Mouse (Mus musculus): ENCODE data around the gene Mrpl28. TPM values are rescaled to one million over a fixed set of nuclear protein-coding genes. Genes with fewer than 3 reads are reported as not detected.
"Not testable (repeated sequence)": the region's sequence is repeated elsewhere in the genome, so short reads cannot be mapped to it uniquely, and the experiment has no call there.

The Mrpl28 gene
- polyA plus RNA-seq, 1 experiment from 2014 or later = 221 TPM

DNA sequence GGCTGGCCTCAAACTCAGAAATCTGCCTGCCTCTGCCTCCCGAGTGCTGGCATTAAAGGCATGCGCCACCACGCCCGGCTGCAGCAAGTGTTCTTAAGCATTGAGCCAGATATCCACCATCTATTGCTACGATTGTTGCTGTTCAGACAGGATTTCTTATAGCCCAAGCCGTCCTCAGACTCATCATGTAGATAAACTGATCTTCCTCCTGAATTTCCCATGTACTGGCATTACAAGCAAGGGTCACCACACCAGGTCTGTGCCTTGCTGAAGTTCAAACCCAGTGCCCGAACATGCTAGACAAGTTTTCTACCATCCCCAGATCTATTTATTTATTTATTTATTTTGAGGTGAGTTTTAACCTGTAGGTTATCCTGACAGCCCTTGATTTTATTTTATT, 24.8 kb upstream of the Mrpl28 start:
- ATAC-seq (replicated peaks; ENCODE audit: extremely low read depth, insufficient read depth, low FRiP score) = no peak
- no peak overlapping the region for H3K27ac ChIP-seq (ENCODE audit: low read length)
- H3K4me2 ChIP-seq (ENCODE audit: low read depth, low read length) = no peak overlapping the region
- no peak overlapping the region for H3K9ac ChIP-seq (ENCODE audit: low read length)
- H3K27me3 ChIP-seq (ENCODE audit: control insufficient read depth, insufficient read depth, low read length) = no peaks in the 10 kb centered on the region
- H3K36me3 ChIP-seq (ENCODE audit: control insufficient read depth, insufficient read depth) = no peaks in the 10 kb centered on the region
- WGBS = 83% methylated on average over 7 of the region's 7 CpGs
- H3K4me3 ChIP-seq (ENCODE audit: low read length) = no peak overlapping the region
- no peaks in the 10 kb centered on the region for H3K9me3 ChIP-seq (replicated peaks; ENCODE audit: control insufficient read depth, low read length)
- peaks cover 6% of the 10 kb centered on the region for H3K4me1 ChIP-seq (ENCODE audit: control insufficient read depth, insufficient read depth, low read length)

DNA sequence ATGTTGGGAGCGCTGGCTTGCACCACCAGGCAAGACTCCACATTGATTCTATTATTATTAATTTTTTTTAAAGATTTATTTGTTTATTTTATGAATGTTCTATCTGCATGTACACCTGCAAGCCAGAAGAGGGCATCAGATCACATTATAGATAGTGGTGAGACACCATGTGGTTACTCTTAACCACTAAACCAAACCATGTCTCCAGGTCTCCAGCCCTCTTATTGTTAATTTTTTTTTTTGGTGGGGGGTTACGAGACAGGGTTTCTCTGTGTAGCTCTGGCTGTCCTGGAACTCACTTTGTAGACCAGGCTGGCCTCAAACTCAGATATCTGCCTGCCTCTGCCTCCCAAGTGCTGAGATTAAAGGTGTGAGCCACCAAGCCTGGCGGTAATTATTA, 24.0 kb upstream of the Mrpl28 start:
- not testable (repeated sequence) for ATAC-seq (replicated peaks; ENCODE audit: extremely low read depth, insufficient read depth, low FRiP score); H3K4me1 ChIP-seq (ENCODE audit: control insufficient read depth, insufficient read depth, low read length)
- WGBS = 70% methylated on average over 3 of the region's 3 CpGs

DNA sequence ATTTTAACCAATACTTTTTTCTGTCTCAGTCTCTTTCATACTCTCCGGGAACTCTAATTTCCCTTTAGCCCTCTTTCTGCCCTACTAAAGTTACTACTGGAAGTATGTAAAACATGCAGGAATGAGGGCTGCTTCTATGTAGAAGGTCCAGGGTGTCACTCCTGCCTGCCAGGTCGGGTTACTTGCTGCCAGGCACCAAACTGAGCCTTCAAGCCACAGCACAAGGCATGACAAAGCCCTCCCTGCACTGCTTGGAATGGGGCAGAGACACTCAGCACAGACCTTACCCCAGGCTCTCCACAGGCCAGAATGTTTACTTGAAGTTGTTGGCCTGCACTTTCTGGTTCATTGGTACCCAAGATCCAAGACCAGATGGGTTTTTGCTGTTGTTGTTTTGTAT, 23.1 kb upstream of the Mrpl28 start:
- Histone ChIP-seq H3K4me1 (ENCODE audit: control insufficient read depth, insufficient read depth, low read length) (peaks cover 4% of the 10 kb centered on the region), H3K27me3 (ENCODE audit: control insufficient read depth, insufficient read depth, low read length) (no peaks in the 10 kb centered on the region), H3K36me3 (ENCODE audit: control insufficient read depth, insufficient read depth) (no peaks in the 10 kb centered on the region), H3K9me3 (replicated peaks; ENCODE audit: control insufficient read depth, low read length) (no peaks in the 10 kb centered on the region), H3K9ac (ENCODE audit: low read length) (no peak overlapping the region), H3K4me3 (ENCODE audit: low read length) (no peak overlapping the region), H3K4me2 (ENCODE audit: low read depth, low read length) (no peak overlapping the region), H3K27ac (ENCODE audit: low read length) (no peak overlapping the region)
- ATAC-seq (replicated peaks; ENCODE audit: extremely low read depth, insufficient read depth, low FRiP score) = no peak
- WGBS = 44% methylated on average over 2 of the region's 2 CpGs

More for the DNA sequence above, 24.0 kb upstream of the Mrpl28 start:
- H3K9ac ChIP-seq (ENCODE audit: low read length); H3K9me3 ChIP-seq (replicated peaks; ENCODE audit: control insufficient read depth, low read length); H3K27ac ChIP-seq (ENCODE audit: low read length); H3K27me3 ChIP-seq (ENCODE audit: control insufficient read depth, insufficient read depth, low read length); H3K4me3 ChIP-seq (ENCODE audit: low read length); H3K36me3 ChIP-seq (ENCODE audit: control insufficient read depth, insufficient read depth); H3K4me2 ChIP-seq (ENCODE audit: low read depth, low read length): not testable (repeated sequence)

DNA sequence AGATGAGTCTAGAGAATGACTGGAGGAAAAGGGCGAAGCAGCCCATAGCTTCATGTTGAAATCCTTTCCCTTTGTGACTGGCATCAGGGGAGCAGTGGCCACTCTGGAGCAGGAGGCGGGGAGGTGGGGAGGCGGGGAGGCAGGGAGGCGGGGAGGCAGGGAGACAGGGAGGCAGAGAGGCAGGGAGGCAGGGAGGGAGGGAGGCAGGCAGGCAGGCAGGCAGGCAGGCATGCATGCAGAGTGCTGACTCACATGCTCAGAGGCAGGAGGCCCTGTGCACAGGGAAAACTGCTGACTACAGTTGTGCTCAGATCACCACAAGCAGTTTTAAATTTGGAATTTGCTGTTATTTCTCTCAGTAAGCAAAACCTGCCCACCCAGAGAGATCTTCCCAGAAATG, 21.8 kb upstream of the Mrpl28 start:
- no peaks in the 10 kb centered on the region for H3K36me3 ChIP-seq (ENCODE audit: control insufficient read depth, insufficient read depth)
- H3K9me3 ChIP-seq (replicated peaks; ENCODE audit: control insufficient read depth, low read length) = no peaks in the 10 kb centered on the region
- no peak overlapping the region for H3K4me2 ChIP-seq (ENCODE audit: low read depth, low read length)
- H3K27me3 ChIP-seq (ENCODE audit: control insufficient read depth, insufficient read depth, low read length) = no peaks in the 10 kb centered on the region
- no peak for ATAC-seq (replicated peaks; ENCODE audit: extremely low read depth, insufficient read depth, low FRiP score)
- no peak overlapping the region for H3K9ac ChIP-seq (ENCODE audit: low read length)
- no peak overlapping the region for H3K4me3 ChIP-seq (ENCODE audit: low read length)
- 70% methylated on average over 3 of the region's 4 CpGs for WGBS
- no peak overlapping the region for H3K27ac ChIP-seq (ENCODE audit: low read length)
- H3K4me1 ChIP-seq (ENCODE audit: control insufficient read depth, insufficient read depth, low read length) = no peaks in the 10 kb centered on the region

DNA sequence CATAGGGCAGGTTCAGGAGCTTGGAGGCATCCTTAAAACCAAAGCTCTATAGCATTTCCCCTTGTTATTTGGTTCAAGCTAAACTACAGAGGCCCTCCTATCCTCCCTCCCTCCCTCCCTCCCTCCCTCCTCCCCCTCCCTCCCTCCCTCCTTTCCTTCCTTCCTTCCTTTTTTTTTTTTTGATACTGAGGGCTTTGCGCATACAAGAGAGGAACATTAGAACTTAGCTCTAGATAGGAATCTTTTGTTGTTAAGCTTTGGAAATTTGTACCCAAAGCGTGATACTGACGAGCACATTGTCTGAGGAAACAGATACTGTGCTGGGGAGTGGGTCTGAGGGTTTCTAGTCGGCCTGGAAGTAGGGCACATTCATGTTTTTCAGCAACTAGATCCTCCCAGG, 17.7 kb upstream of the Mrpl28 start:
- WGBS = 43% methylated on average over 4 of the region's 4 CpGs
- ATAC-seq (replicated peaks; ENCODE audit: extremely low read depth, insufficient read depth, low FRiP score) = no peak
- peaks cover 5% of the 10 kb centered on the region for H3K27me3 ChIP-seq (ENCODE audit: control insufficient read depth, insufficient read depth, low read length)
- H3K9ac ChIP-seq (ENCODE audit: low read length) = no peak overlapping the region
- H3K36me3 ChIP-seq (ENCODE audit: control insufficient read depth, insufficient read depth) = no peaks in the 10 kb centered on the region
- H3K4me3 ChIP-seq (ENCODE audit: low read length) = no peak overlapping the region
- no peak overlapping the region for H3K27ac ChIP-seq (ENCODE audit: low read length)
- H3K4me2 ChIP-seq (ENCODE audit: low read depth, low read length) = no peak overlapping the region
- no peaks in the 10 kb centered on the region for H3K4me1 ChIP-seq (ENCODE audit: control insufficient read depth, insufficient read depth, low read length)
- no peaks in the 10 kb centered on the region for H3K9me3 ChIP-seq (replicated peaks; ENCODE audit: control insufficient read depth, low read length)

DNA sequence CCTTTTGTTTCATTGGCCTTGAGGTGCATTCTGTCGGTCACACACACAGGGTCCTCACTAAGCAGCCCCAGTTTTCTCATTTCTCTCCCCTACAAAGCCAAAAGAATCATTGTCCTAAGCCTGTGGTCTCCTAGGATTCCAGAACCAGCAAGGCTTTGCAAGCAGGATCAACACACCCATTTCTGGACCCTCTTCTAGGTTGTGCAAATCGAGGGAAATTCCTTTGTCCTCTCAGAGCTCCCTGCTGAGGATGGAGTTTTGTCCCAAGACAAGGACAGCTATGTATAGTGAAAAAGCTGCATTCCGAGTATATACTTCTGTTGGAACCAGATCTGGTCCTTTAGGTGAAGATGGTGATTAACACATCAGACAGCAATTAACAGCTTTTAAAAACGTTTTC, 13.1 kb upstream of the Mrpl28 start:
- H3K27ac ChIP-seq (ENCODE audit: low read length) = no peak overlapping the region
- no peak overlapping the region for H3K4me2 ChIP-seq (ENCODE audit: low read depth, low read length)
- no peaks in the 10 kb centered on the region for H3K36me3 ChIP-seq (ENCODE audit: control insufficient read depth, insufficient read depth)
- H3K9me3 ChIP-seq (replicated peaks; ENCODE audit: control insufficient read depth, low read length) = no peaks in the 10 kb centered on the region
- no peak overlapping the region for H3K9ac ChIP-seq (ENCODE audit: low read length)
- H3K4me3 ChIP-seq (ENCODE audit: low read length) = no peak overlapping the region
- ATAC-seq (replicated peaks; ENCODE audit: extremely low read depth, insufficient read depth, low FRiP score) = no peak
- peaks cover 7% of the 10 kb centered on the region; the same call in 1 of the 2 replicates for H3K4me1 ChIP-seq (ENCODE audit: control insufficient read depth, insufficient read depth, low read length)
- peaks cover 43% of the 10 kb centered on the region for H3K27me3 ChIP-seq (ENCODE audit: control insufficient read depth, insufficient read depth, low read length)
- 38% methylated on average over 4 of the region's 4 CpGs for WGBS

DNA sequence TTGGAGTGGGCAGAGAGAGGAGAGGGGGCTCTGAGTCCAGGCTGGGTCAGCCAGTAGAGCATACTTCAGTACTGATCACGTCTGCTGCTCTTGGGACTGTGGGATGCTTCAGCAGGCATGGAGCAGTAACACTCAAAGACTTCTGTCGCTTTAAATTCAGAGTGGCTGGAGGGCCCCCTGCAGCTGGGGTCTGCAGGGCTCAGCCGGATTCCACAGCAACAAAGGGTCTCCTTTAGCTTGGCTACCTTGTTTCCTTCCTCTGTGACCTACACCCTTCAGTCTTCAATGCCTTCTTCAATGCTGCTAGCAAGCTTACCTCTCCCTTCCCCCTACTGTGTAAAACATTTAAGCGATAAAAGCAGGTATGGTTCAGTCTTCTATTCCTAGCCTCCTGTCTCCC, 12.3 kb upstream of the Mrpl28 start:
- Histone ChIP-seq H3K4me1 (ENCODE audit: control insufficient read depth, insufficient read depth, low read length) (peaks cover 7% of the 10 kb centered on the region; the same call in 1 of the 2 replicates), H3K27me3 (ENCODE audit: control insufficient read depth, insufficient read depth, low read length) (peaks cover 51% of the 10 kb centered on the region), H3K4me2 (ENCODE audit: low read depth, low read length) (no peak overlapping the region), H3K36me3 (ENCODE audit: control insufficient read depth, insufficient read depth) (no peaks in the 10 kb centered on the region), H3K27ac (ENCODE audit: low read length) (no peak overlapping the region), H3K9ac (ENCODE audit: low read length) (no peak overlapping the region), H3K4me3 (ENCODE audit: low read length) (no peak overlapping the region), H3K9me3 (replicated peaks; ENCODE audit: control insufficient read depth, low read length) (no peaks in the 10 kb centered on the region)
- 6% methylated on average over 4 of the region's 4 CpGs for WGBS
- no peak for ATAC-seq (replicated peaks; ENCODE audit: extremely low read depth, insufficient read depth, low FRiP score)

DNA sequence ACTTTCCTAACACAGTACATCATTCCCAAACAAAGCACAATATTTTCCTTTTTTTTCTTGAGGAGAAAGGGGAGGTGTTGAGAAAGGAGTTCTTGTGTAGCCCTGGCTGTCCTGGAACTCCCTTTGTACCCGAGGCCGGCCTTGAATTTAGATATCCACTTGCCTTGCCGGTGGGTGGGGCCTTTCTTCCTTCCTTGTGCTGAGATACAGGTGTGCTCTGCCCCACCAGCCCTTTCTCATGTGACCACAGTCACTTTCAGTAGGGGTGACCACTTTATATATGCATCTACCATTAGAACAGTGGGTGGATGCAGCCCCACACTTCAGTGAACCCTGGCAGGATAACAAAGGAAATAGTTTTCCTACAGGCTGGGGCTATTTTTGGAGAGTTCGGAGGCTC, 11.6 kb upstream of the Mrpl28 start:
- no peak overlapping the region for H3K9ac ChIP-seq (ENCODE audit: low read length)
- H3K36me3 ChIP-seq (ENCODE audit: control insufficient read depth, insufficient read depth) = no peaks in the 10 kb centered on the region
- WGBS = 27% methylated on average over 4 of the region's 4 CpGs
- no peaks in the 10 kb centered on the region for H3K9me3 ChIP-seq (replicated peaks; ENCODE audit: control insufficient read depth, low read length)
- H3K27ac ChIP-seq (ENCODE audit: low read length) = no peak overlapping the region
- ATAC-seq (replicated peaks; ENCODE audit: extremely low read depth, insufficient read depth, low FRiP score) = no peak
- no peak overlapping the region for H3K4me2 ChIP-seq (ENCODE audit: low read depth, low read length)
- no peak overlapping the region for H3K4me3 ChIP-seq (ENCODE audit: low read length)
- peaks cover 7% of the 10 kb centered on the region; the same call in 1 of the 2 replicates for H3K4me1 ChIP-seq (ENCODE audit: control insufficient read depth, insufficient read depth, low read length)
- H3K27me3 ChIP-seq (ENCODE audit: control insufficient read depth, insufficient read depth, low read length) = peaks cover 58% of the 10 kb centered on the region

DNA sequence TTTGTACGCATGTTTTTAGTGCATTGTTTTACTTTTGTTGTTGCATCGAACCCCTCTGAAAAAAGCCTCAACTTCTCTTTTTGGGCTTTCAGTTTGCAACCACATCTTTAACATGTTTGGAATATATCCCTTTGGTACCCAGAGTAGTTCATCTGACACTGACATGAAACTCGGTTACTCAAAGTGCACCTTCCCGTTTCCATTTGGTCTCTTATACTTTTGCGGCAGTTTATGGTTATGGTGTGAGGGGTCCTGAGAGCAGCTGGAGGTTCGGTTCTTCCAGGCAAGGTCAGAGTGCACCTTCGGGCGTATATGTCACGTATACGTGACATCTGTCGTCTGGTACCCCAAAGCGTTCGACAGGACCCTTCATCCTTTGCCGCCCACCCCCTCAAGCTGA, 10.5 kb upstream of the Mrpl28 start:
- Histone ChIP-seq H3K4me2 (ENCODE audit: low read depth, low read length) (peak overlapping the region; percentile 86), H3K36me3 (ENCODE audit: control insufficient read depth, insufficient read depth) (no peaks in the 10 kb centered on the region), H3K27ac (ENCODE audit: low read length) (no peak overlapping the region), H3K4me1 (ENCODE audit: control insufficient read depth, insufficient read depth, low read length) (peaks cover 7% of the 10 kb centered on the region; the same call in 1 of the 2 replicates), H3K9me3 (replicated peaks; ENCODE audit: control insufficient read depth, low read length) (no peaks in the 10 kb centered on the region), H3K27me3 (ENCODE audit: control insufficient read depth, insufficient read depth, low read length) (peaks cover 68% of the 10 kb centered on the region), H3K4me3 (ENCODE audit: low read length) (peak overlapping the region; percentile 72), H3K9ac (ENCODE audit: low read length) (peak overlapping the region; percentile 75)
- ATAC-seq (replicated peaks; ENCODE audit: extremely low read depth, insufficient read depth, low FRiP score) = no peak
- WGBS = 20% methylated on average over 14 of the region's 14 CpGs
